Mouse (Mus musculus): ENCODE measurements around the gene Igf1r. TPM values are rescaled to one million over a fixed set of nuclear protein-coding genes. Genes with fewer than 3 reads are reported as not detected.

Igf1r gene
- polyA plus RNA-seq, 1 experiment from 2014 or later, result 34.7 TPM

DNA sequence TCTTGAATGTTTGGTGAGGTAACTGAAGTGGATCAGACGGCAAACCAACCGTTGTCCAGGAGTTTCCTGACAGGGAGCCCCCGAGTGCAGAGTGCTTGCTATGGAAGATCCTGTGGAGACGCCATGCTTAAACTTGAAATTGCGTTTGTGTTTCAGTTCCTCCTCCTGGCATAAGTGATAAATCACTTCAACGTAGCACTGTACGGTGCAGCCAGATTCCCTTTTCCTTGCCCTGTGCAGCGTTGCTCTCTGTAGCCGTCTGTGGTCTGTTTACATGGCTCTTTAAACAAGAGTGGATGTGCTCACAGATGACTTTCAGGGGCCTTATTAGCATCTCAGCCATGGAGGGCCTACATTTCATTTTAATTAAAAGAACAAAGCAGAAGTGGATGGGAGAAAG, 141.2 kb downstream of the Igf1r start:
- H3K27ac ChIP-seq, result no peak overlapping the region
- H3K27me3 ChIP-seq (replicated peaks), result no peaks in the 10 kb centered on the region
- H3K9me3 ChIP-seq, result no peaks in the 10 kb centered on the region
- peaks cover 12% of the 10 kb centered on the region for H3K4me1 ChIP-seq
- H3K4me2 ChIP-seq (replicated peaks), result no peak overlapping the region
- ATAC-seq (ENCODE audit: low FRiP score, low read depth), result no peak; the same call in 1 of the 2 replicates
- 31% methylated on average over 9 of the region's 9 CpGs for WGBS
- H3K4me3 ChIP-seq, result no peak overlapping the region
- no peak overlapping the region for H3K9ac ChIP-seq
- no peaks in the 10 kb centered on the region for H3K36me3 ChIP-seq

DNA sequence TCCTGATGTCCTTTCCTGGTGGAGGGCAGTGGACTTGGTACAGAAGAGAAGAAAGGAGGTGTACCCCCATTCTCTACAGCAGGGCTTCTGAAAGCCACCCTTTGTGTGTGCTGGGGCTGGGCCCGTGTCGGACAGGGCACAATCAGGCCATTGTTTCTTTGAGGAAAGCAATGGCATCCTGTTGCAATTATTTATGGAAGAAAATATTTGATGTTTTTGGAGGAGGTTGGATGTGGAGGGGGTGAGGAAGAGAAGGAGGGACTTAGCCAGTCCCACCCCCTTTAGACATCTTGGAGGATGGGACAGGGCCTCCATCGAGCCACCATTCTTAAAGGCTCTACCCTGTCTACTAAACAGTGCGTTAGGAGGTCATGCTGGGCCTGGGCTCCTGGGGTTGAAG, 142.9 kb downstream of the Igf1r start:
- no peak overlapping the region for H3K9ac ChIP-seq
- H3K9me3 ChIP-seq, result no peaks in the 10 kb centered on the region
- no peak overlapping the region for H3K4me3 ChIP-seq
- H3K4me1 ChIP-seq, result peaks cover 12% of the 10 kb centered on the region
- whole genome bisulfite sequencing, result 43% methylated on average over 4 of the region's 4 CpGs
- H3K27ac ChIP-seq, result no peak overlapping the region
- no peaks in the 10 kb centered on the region for H3K36me3 ChIP-seq
- H3K27me3 ChIP-seq (replicated peaks), result no peaks in the 10 kb centered on the region
- no peak for ATAC-seq (ENCODE audit: low FRiP score, low read depth)
- H3K4me2 ChIP-seq (replicated peaks), result no peak overlapping the region

DNA sequence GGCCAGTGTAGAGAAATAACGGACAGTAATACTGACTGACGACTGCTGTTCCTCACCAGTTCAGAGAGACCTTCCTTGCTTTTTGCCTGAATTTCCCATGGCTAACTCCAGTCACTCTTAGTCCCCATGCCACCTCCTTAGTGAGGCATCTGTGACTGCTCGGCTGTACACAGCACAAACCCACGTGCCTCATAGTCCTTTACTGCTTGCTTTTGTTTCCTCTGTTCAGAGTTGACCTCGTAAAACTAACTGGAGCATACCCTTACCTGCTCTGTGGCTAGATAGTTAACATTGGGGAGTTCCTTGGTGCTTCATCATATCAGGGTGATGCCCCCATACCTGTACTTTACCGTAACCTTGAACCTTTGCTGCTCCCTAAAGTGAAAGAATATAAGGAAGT, 143.8 kb downstream of the Igf1r start:
- Histone ChIP-seq H3K4me1 (peaks cover 12% of the 10 kb centered on the region), H3K9ac (no peak overlapping the region), H3K27ac (no peak overlapping the region), H3K9me3 (no peaks in the 10 kb centered on the region), H3K36me3 (no peaks in the 10 kb centered on the region), H3K27me3 (replicated peaks) (no peaks in the 10 kb centered on the region), H3K4me2 (replicated peaks) (no peak overlapping the region), H3K4me3 (no peak overlapping the region)
- no peak for ATAC-seq (ENCODE audit: low FRiP score, low read depth)
- 54% methylated on average over 6 of the region's 6 CpGs for WGBS

- H3K4me3 ChIP-seq, result no peak overlapping the region
- no peak overlapping the region for H3K4me2 ChIP-seq (replicated peaks)
- no peaks in the 10 kb centered on the region for H3K9me3 ChIP-seq
- WGBS, result 93% methylated on average over 7 of the region's 7 CpGs
- peaks cover 12% of the 10 kb centered on the region for H3K4me1 ChIP-seq
- no peaks in the 10 kb centered on the region for H3K27me3 ChIP-seq (replicated peaks)
- H3K9ac ChIP-seq, result no peak overlapping the region
- ATAC-seq (ENCODE audit: low FRiP score, low read depth), result no peak
- H3K27ac ChIP-seq, result no peak overlapping the region
- H3K36me3 ChIP-seq, result no peaks in the 10 kb centered on the region
Measured at GRCm38 (mm10) chr7:68097081-68097836, 144.6 kb downstream of the Igf1r start.

DNA sequence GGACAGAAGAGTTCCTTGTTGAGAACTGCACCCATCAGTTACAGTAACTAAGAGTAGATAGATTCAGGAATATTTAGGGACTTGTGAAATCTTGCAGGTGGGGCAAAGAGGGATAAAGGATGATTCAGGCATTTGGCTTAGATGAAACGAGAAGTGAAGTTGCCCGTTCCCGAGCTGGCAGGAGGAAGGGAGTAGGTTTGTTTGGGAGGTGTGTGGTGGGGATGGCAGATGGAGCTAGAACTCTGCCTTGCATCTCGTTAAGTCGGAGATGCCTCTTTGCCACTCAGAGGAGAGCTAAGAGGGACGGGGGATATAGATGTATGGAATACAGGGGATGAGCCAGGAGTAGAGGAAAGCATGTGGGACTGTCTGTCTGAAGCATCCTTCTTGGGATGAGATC, 145.5 kb downstream of the Igf1r start:
- Histone ChIP-seq H3K9ac (no peak overlapping the region), H3K4me3 (no peak overlapping the region), H3K36me3 (no peaks in the 10 kb centered on the region), H3K9me3 (no peaks in the 10 kb centered on the region), H3K27me3 (replicated peaks) (no peaks in the 10 kb centered on the region), H3K27ac (no peak overlapping the region), H3K4me2 (replicated peaks) (no peak overlapping the region), H3K4me1 (peaks cover 17% of the 10 kb centered on the region)
- 94% methylated on average over 6 of the region's 6 CpGs for WGBS
- no peak for ATAC-seq (ENCODE audit: low FRiP score, low read depth)

DNA sequence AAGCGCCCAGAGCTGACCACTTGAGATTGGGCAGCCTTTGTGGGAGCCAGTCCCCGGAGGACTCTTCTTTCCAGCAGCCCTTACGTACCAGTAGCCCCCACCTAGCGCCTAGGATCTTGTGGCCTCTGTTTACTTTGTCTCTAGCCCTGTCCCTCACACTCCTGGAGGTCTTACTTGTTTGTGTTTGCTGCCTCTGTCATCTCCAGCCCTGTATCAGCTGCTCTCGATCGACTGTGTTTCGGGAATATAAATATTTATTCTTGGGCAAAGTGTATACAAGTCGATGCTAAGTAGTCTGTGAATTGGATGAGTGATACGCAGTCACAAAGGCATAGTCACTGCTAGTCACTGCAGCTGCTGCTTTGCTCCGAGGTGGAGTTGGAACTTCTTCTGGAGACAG, 147.8 kb downstream of the Igf1r start:
- Histone ChIP-seq H3K9ac (no peak overlapping the region), H3K36me3 (no peaks in the 10 kb centered on the region), H3K4me1 (peaks cover 10% of the 10 kb centered on the region; the same call in 1 of the 2 replicates), H3K27ac (no peak overlapping the region), H3K9me3 (no peaks in the 10 kb centered on the region), H3K27me3 (replicated peaks) (no peaks in the 10 kb centered on the region), H3K4me3 (no peak overlapping the region), H3K4me2 (replicated peaks) (no peak overlapping the region)
- ATAC-seq (ENCODE audit: low FRiP score, low read depth), result no peak
- WGBS, result 91% methylated on average over 10 of the region's 10 CpGs

DNA sequence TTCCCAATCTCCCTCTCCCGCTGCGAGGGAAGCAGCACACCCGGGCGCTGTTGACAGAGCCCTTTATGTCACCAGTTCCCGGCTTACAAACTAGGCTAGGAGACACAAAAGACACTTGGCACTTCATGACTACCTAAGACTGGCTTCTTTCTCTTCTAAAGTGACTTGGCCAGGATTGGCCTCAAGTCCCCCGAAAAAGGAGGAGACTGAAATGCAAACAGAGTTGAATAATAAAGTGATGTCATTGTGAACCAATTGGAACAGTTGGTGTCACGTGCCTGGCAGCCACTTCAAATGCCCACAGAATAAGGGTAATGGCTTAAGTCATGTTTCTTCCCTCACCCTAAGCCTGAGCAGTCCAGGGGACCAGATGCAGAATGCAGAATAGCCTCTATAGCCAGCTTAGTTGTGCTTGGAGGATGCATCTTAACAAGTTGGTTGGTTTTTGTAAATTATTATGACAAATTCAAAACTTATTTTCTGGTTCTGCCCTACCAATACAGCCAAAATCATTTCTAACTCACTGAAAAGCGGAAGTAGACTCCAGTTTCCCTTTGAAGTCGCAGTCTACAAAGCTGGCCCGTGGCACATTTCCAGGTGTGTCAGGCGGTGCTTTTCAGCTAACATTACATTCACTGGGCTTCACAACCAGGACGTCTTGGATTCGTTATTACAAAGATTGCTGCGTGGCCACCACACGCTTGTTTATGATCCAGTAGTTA, 150.0 kb downstream of the Igf1r start:
- no peak overlapping the region for H3K4me3 ChIP-seq
- no peak for ATAC-seq (ENCODE audit: low FRiP score, low read depth)
- no peak overlapping the region for H3K27ac ChIP-seq
- 84% methylated on average over 15 of the region's 15 CpGs for WGBS
- H3K36me3 ChIP-seq, result no peaks in the 10 kb centered on the region
- no peaks in the 10 kb centered on the region for H3K9me3 ChIP-seq
- no peak overlapping the region for H3K4me2 ChIP-seq (replicated peaks)
- no peaks in the 10 kb centered on the region for H3K27me3 ChIP-seq (replicated peaks)
- no peak overlapping the region for H3K9ac ChIP-seq
- peaks cover 10% of the 10 kb centered on the region; the same call in 1 of the 2 replicates for H3K4me1 ChIP-seq

- Histone ChIP-seq H3K4me2 (replicated peaks) (no peak overlapping the region), H3K27me3 (replicated peaks) (no peaks in the 10 kb centered on the region), H3K27ac (no peak overlapping the region), H3K4me1 (peaks cover 10% of the 10 kb centered on the region; the same call in 1 of the 2 replicates), H3K9ac (no peak overlapping the region), H3K4me3 (no peak overlapping the region), H3K9me3 (no peaks in the 10 kb centered on the region), H3K36me3 (no peaks in the 10 kb centered on the region)
- 54% methylated on average over 2 of the region's 2 CpGs for WGBS
- ATAC-seq (ENCODE audit: low FRiP score, low read depth), result no peak
Measured at GRCm38 (mm10) chr7:68103178-68103530, 150.5 kb downstream of the Igf1r start.

DNA sequence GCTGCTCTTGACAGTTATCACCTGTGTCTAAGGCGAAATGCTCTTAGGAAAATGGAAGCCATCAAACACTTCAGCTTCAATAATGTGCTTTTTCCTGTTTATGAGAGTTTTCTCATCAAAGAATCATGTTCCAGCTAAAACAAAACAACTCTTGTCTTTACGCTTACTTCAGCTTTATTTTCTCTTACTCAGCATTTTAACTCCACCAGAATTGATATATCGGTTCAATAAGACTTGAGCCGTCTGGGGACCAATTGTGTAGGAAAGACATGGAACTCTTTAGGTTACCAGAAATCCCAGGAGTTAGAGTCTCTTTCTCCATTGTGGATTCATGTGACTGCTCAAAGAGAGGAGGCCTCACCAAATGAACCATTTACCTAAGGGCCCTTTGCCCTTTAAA, 158.9 kb downstream of the Igf1r start:
- H3K36me3 ChIP-seq, result no peaks in the 10 kb centered on the region
- ATAC-seq (ENCODE audit: low FRiP score, low read depth), result no peak
- no peaks in the 10 kb centered on the region for H3K9me3 ChIP-seq
- WGBS, result 92% methylated on average over 4 of the region's 4 CpGs
- no peak overlapping the region for H3K27ac ChIP-seq
- H3K4me3 ChIP-seq, result no peak overlapping the region
- peaks cover 4% of the 10 kb centered on the region; the same call in 1 of the 2 replicates for H3K4me1 ChIP-seq
- no peaks in the 10 kb centered on the region for H3K27me3 ChIP-seq (replicated peaks)
- H3K9ac ChIP-seq, result no peak overlapping the region
- H3K4me2 ChIP-seq (replicated peaks), result no peak overlapping the region

DNA sequence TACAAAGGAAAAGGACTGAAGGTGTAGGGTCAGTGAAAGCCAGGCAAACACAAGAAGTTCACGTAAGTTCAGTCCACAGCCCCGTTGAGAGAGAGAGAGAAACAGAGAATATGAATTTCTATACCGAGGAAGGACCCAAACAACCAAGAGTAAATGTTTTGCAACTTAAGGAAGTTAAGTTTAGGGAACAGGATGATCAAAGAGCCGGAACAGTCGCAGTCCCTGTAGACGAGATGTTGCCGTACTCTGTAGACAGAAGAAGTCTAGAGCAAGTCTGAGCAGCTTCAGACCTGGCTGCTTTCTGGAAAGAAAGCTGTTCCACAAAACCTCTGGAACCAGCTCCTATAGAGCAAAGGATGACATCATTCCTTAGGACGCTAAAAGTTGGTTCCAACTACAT, 160.0 kb downstream of the Igf1r start:
- Histone ChIP-seq H3K27me3 (replicated peaks) (no peaks in the 10 kb centered on the region), H3K9me3 (no peaks in the 10 kb centered on the region), H3K4me1 (peaks cover 6% of the 10 kb centered on the region; the same call in 1 of the 2 replicates), H3K36me3 (no peaks in the 10 kb centered on the region), H3K9ac (no peak overlapping the region), H3K4me2 (replicated peaks) (no peak overlapping the region), H3K27ac (no peak overlapping the region), H3K4me3 (no peak overlapping the region)
- WGBS, result 88% methylated on average over 8 of the region's 8 CpGs
- ATAC-seq (ENCODE audit: low FRiP score, low read depth), result no peak

DNA sequence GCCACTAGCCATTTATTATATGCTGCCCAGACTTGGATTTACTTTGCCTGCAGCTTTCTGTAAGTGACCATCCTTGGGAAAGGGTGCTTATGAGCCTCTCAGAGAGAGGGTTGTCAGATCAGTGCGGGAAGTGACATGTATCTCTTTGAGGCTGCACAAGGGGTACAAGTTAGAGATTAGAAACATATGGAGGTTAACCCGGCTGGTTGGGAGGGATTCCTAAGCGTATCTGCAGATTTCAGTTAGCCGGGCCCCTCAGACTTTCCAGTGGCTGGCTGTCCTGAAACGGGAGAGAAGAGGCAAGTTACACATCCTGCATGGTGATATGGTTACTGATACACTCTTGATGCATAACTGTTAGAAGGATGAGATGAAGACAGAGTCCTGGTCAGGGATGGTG, 161.7 kb downstream of the Igf1r start:
- no peak for ATAC-seq (ENCODE audit: low FRiP score, low read depth)
- 65% methylated on average over 5 of the region's 5 CpGs for WGBS

DNA sequence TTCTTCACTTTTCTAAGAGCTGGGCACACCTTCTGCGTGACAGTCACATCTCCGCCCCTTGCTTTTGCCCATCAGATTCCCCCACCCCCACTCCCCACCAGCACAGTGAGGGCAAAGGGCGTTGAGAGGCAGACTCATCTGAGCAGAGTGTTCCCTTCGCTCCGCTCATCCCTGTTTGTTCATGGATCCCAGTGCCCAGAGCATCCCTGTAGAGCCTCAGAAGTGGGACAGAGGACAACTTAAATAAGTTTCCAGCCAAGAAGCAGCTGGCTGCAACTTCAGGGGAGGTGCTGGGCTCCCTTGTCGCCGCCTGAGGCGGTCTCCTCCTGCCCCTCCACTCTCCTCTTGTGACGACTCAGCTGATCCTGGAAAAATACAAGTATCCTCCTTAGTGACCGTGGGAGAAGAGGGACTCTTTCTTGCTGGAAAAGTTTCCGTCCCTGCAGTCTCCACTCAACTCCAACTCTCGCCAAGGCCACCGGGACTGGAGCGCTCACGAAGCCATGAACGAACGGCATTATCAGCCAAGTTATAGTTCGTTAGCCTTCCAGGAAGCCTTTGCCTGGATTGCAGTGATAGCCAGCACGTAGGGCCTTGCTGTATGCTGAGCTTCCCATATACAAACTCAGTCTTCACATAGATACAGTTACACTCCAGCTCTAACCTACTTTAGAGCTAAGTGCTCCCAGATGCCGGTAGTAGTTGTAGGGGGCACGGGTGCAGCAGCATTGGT, 162.5 kb downstream of the Igf1r start:
- Histone ChIP-seq H3K27ac (no peak overlapping the region), H3K36me3 (no peaks in the 10 kb centered on the region), H3K4me3 (no peak overlapping the region), H3K27me3 (replicated peaks) (no peaks in the 10 kb centered on the region), H3K9ac (no peak overlapping the region), H3K9me3 (no peaks in the 10 kb centered on the region), H3K4me1 (peaks cover 12% of the 10 kb centered on the region; the same call in 1 of the 2 replicates), H3K4me2 (replicated peaks) (no peak overlapping the region)
- no peak for ATAC-seq (ENCODE audit: low FRiP score, low read depth)
- 82% methylated on average over 21 of the region's 21 CpGs for whole genome bisulfite sequencing

More for the DNA sequence above, 161.7 kb downstream of the Igf1r start:
- H3K9me3 ChIP-seq, result no peaks in the 10 kb centered on the region
- no peak overlapping the region for H3K9ac ChIP-seq
- H3K4me1 ChIP-seq, result peaks cover 12% of the 10 kb centered on the region; the same call in 1 of the 2 replicates
- no peaks in the 10 kb centered on the region for H3K27me3 ChIP-seq (replicated peaks)
- no peak overlapping the region for H3K4me2 ChIP-seq (replicated peaks)
- H3K4me3 ChIP-seq, result no peak overlapping the region
- no peaks in the 10 kb centered on the region for H3K36me3 ChIP-seq
- H3K27ac ChIP-seq, result no peak overlapping the region
